Mouse (Mus musculus): ENCODE measurements at regions not wholly inside any gene's neighbourhood (a gene's known extent, or its start where the extent isn't known, plus 50 kb on each side); places are given as distances from the start of the nearest gene placed in this dataset.

DNA sequence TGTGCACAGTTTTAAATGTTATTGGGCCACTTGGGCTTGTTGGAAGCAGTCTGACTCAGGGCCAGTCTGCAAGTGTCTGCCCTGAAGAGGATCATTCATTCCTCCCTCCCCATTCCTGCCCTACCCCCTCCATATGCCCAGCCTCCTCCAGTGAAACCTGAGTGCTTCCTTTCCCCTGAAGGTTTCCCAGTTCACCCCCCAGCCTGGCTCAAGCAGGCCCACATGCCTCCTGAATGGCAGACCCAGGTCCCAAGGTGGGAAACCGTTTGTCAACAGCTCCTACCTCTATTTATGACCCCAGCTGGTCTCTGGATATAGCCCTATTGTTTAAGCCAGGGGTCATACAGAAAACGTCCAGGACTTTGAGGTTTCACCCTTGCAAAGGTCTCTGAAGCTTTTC is 89.7 kb upstream of the Foxc1 start:
- Histone ChIP-seq H3K9ac (replicated peaks; ENCODE audit: low read length) (no peak overlapping the region), H3K4me2 (ENCODE audit: low read depth, low read length) (no peak overlapping the region), H3K27me3 (ENCODE audit: control insufficient read depth, insufficient read depth, low read length) (no peaks in the 10 kb centered on the region), H3K4me1 (ENCODE audit: control insufficient read depth, insufficient read depth, low read length) (no peaks in the 10 kb centered on the region), H3K27ac (replicated peaks; ENCODE audit: low read depth, low read length) (no peak overlapping the region), H3K36me3 (replicated peaks; ENCODE audit: control insufficient read depth, insufficient read depth, low read depth, low read length) (no peaks in the 10 kb centered on the region), H3K4me3 (ENCODE audit: low read depth, low read length) (no peak overlapping the region), H3K9me3 (replicated peaks; ENCODE audit: control insufficient read depth, low read length) (no peaks in the 10 kb centered on the region)
- 16% methylated on average over 2 of the region's 2 CpGs for WGBS
- no peak for ATAC-seq (replicated peaks; ENCODE audit: insufficient number of reproducible peaks, low FRiP score, low TSS enrichment, low read depth)
- DNase-seq (ENCODE audit: low spot score): no peak

DNA sequence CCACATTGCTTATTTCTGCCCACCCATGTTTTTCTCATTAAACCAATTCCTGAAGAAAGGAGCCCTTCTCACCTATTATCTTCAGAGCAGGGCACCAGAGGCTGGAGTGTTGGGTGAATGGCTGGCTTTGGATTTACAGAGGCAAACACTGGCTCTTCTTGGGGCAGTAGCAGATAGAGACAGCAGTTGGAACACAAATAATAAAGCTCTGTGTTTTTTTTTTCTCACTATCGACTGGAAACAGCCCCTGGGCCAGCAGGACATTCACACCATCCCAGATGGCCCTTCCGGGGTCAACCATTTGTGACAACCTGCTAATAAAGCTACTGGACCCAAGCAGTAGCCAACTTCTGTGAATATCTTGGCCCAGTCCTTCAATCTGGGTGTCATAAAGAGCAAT is 85.7 kb upstream of the Foxc1 start:
- no peaks in the 10 kb centered on the region for H3K36me3 ChIP-seq (replicated peaks; ENCODE audit: control insufficient read depth, insufficient read depth, low read depth, low read length)
- H3K4me1 ChIP-seq (ENCODE audit: control insufficient read depth, insufficient read depth, low read length): no peaks in the 10 kb centered on the region
- no peaks in the 10 kb centered on the region for H3K9me3 ChIP-seq (replicated peaks; ENCODE audit: control insufficient read depth, low read length)
- no peak overlapping the region for H3K27ac ChIP-seq (replicated peaks; ENCODE audit: low read depth, low read length)
- no peak overlapping the region for H3K9ac ChIP-seq (replicated peaks; ENCODE audit: low read length)
- H3K4me3 ChIP-seq (ENCODE audit: low read depth, low read length): no peak overlapping the region
- no peaks in the 10 kb centered on the region for H3K27me3 ChIP-seq (ENCODE audit: control insufficient read depth, insufficient read depth, low read length)
- 53% methylated on average over 2 of the region's 2 CpGs for WGBS
- no peak overlapping the region for H3K4me2 ChIP-seq (ENCODE audit: low read depth, low read length)
- ATAC-seq (replicated peaks; ENCODE audit: insufficient number of reproducible peaks, low FRiP score, low TSS enrichment, low read depth) (no peak), DNase-seq (ENCODE audit: low spot score) (no peak)

- DNase-seq (ENCODE audit: low spot score) (no peak), ATAC-seq (replicated peaks; ENCODE audit: insufficient number of reproducible peaks, low FRiP score, low TSS enrichment, low read depth) (no peak)
- WGBS: 84% methylated on average over 2 of the region's 2 CpGs
- no peak overlapping the region for H3K4me2 ChIP-seq (ENCODE audit: low read depth, low read length)
- H3K27ac ChIP-seq (replicated peaks; ENCODE audit: low read depth, low read length): no peak overlapping the region
- no peak overlapping the region for H3K4me3 ChIP-seq (ENCODE audit: low read depth, low read length)
- H3K9me3 ChIP-seq (replicated peaks; ENCODE audit: control insufficient read depth, low read length): no peaks in the 10 kb centered on the region
- H3K4me1 ChIP-seq (ENCODE audit: control insufficient read depth, insufficient read depth, low read length): no peaks in the 10 kb centered on the region
- H3K9ac ChIP-seq (replicated peaks; ENCODE audit: low read length): no peak overlapping the region
- no peaks in the 10 kb centered on the region for H3K36me3 ChIP-seq (replicated peaks; ENCODE audit: control insufficient read depth, insufficient read depth, low read depth, low read length)
- H3K27me3 ChIP-seq (ENCODE audit: control insufficient read depth, insufficient read depth, low read length): no peaks in the 10 kb centered on the region
Observed at GRCm38 (mm10) chr13:31728862-31729261, 77.6 kb upstream of the Foxc1 start.

DNA sequence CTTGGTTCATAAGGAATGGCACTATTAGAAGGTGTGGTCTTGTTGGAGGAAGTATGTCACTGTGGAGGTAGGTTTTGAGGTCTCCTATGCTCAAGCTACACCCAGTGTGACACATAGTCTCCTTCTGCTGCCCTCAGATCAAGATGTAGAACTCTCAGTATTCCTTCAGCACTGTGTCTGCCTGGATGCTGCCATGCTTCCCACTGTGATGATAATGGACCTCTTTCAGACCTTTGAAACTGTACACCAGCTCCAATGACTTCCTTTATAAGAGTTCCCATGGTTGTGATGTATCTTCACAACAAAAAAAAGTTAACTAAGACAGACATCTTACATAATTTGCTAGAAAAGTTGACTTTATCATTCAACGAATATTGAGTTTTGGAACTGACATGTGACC is 60.2 kb upstream of the Foxc1 start:
- no peak for DNase-seq (ENCODE audit: low spot score)
- no peaks in the 10 kb centered on the region for H3K4me1 ChIP-seq (ENCODE audit: control insufficient read depth, insufficient read depth, low read length)
- no peaks in the 10 kb centered on the region for H3K36me3 ChIP-seq (replicated peaks; ENCODE audit: control insufficient read depth, insufficient read depth, low read depth, low read length)
- H3K9me3 ChIP-seq (replicated peaks; ENCODE audit: control insufficient read depth, low read length): no peaks in the 10 kb centered on the region
- H3K4me3 ChIP-seq (ENCODE audit: low read depth, low read length): no peak overlapping the region
- no peak for ATAC-seq (replicated peaks; ENCODE audit: insufficient number of reproducible peaks, low FRiP score, low TSS enrichment, low read depth)
- whole genome bisulfite sequencing: 85% methylated on average over 1 of the region's 1 CpGs
- H3K4me2 ChIP-seq (ENCODE audit: low read depth, low read length): no peak overlapping the region
- H3K27ac ChIP-seq (replicated peaks; ENCODE audit: low read depth, low read length): no peak overlapping the region
- no peaks in the 10 kb centered on the region for H3K27me3 ChIP-seq (ENCODE audit: control insufficient read depth, insufficient read depth, low read length)
- H3K9ac ChIP-seq (replicated peaks; ENCODE audit: low read length): no peak overlapping the region

Measured in embryonic facial prominence, embryonic 11.5 days (tissue).